Mouse (Mus musculus) induced T-regulatory cell, adult 2 months (primary cell): ENCODE measurements around the gene Amot.

Source experiments
- DNase-seq: peaks from one replicate; pipeline ENCODE4 v3.0.0-alpha.2; 2012; ENCODE audit warnings: low read depth

Gene Amot

GRCm38 (mm10) chrX:145504717-145505415 lies at the start of gene Amot:
Gene Amot (minus strand): TSS chrX:145505181.
- peak; percentile 55 for DNase-seq

DNA sequence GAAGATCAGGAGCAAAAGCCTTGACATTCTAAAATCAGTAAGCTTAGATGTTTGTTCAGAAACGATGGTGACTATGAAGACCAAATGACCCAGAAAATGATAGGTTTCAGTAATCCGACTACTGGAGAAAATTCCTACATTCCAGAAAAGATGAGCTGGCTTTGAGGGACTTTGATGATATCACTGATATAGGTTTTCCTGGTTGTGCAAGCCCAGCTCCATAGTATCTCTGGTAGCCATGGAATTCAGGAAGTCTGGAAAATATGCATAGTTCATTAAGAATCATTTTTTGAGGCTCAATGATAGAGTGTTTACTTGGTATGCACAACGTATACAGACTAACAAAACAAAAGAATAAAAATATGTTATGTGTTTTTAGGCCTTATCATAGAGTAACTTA lies 40.1 kb upstream of the Amot start:
- DNase-seq, result no peak

GRCm38 (mm10) chrX:145543602-145544490 lies 38.9 kb upstream of the Amot start:
- DNase-seq, result no peak

- no peak for DNase-seq
Measured at GRCm38 (mm10) chrX:145541050-145541449, 36.1 kb upstream of the Amot start.

GRCm38 (mm10) chrX:145540321-145540720 lies 35.3 kb upstream of the Amot start:
- no peak for DNase-seq

DNA sequence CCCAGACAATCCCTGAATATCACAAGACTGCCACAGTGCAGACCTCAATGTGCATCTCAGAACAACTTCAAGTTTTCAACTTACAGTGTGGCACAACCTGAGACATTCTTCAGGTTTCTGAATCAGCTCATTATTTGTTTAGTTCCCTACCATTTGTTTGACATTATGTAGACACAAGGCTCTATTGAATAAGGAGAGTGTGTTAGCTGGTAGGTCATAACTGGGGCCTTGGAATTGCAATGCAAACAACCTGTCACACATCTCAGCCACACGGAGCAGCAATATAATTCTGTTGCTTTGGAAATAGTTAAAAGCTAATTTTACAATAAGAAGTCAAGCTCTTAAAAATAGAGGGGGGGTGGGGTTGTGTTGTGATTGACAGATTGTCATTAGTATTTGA lies 24.6 kb upstream of the Amot start:
- DNase-seq, result no peak

- DNase-seq, result no peak
Measured at GRCm38 (mm10) chrX:145516322-145517066, 11.5 kb upstream of the Amot start.

DNA sequence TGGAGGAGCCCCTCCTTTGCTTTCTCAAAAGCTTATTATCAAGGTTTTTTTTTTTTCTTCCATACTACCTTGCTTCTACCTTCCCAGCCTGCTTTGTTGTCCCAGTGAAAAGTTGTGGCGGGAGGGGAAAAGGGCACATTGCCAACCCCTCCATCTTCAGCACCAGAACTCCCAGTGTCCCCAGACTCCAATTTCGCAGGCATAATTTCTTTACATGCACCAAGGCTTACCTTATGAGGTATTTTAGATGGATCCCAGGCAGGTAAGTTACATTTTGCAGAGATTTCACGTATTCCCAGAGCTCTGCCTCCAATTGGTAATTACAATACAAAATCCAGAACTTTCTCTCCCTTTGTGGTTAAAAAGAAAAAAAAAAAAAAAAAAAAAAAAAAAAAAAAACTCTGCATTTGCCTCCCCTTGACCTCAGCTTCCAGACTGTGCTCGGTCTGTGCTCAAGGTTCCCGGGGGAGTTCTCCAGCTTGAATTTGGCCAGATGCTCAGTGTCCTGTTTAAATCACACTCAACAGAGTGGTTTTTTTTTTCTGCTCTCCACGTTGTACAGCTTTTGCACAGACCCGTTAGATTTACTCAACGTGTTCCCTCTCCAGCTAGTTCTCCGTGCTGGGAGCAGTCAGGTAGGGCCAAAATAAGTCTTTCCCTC lies 10.6 kb upstream of the Amot start:
- DNase-seq, result no peak

DNA sequence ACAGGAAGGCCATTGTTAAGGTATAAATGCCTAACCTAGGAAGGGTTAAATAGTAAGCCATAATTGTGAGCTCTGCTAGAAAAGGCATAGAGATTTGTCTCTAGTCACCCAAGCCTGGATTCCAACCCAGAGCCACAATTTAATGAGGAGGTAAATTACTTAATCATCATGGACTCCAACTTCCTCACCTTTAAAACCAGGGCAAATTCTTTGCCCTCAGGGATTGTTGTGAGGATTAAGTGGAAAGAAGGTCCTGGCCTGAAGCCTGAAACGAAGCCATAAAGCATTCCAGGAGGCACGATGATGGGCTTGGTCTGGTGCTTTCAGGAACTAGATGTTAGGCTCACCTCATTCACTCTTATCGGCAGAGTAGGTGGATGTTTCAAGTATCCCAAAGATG lies 5.7 kb upstream of the Amot start:
- no peak for DNase-seq

- peak; percentile 36 for DNase-seq
Measured at GRCm38 (mm10) chrX:145505457-145506201, 648 bp upstream of the Amot start.

DNA sequence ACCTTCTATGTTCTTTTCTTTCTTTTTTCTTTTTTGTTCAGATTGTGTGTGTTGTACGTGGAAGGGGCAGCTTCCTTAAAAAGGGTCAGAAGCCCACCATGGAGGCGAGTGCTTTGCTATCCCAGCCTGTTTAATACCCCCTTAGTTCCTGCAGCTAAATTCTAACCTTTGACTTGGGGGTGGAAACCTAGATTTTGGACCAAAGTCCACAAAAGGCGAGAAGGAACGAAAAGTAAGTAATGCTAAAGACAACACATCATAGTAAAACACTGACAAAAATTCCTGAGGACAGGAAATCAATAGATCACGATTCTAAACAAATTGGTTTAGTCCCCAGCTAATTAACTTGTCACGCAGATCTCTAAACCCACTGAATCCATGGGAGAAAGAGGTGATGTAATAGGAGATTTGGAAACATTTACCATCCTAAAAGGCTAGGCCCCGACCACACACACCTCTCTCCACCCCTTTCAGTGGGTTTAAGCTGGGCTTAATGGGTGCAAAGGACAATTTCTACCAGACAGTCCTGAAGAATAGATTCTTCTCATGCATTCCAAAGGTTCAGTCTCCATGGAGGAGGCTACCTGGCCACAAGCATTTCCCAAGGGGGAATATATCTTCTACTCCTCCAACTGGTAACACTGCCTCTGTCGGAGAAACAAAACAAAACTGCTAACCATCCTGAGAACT lies 3.2 kb downstream of the Amot start:
- DNase-seq, result no peak

DNA sequence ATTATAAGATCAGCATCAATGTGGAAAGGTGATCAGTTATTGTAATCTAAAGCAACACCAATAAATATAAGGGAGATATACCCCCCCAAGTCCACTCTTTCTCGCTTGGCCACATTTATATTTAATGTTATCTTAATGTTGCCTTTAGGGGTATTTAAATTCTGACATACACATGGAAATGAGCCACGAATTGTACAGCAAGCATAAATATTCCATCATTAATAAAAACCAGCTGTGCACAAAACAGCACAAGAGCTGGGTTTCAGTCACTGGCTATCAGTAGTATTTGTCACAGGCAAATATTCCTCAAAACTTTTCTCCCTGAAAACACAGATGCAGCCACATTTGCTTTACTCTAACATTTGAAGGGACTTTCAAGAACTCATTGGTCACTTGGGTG lies 5.9 kb downstream of the Amot start:
- no peak for DNase-seq

DNA sequence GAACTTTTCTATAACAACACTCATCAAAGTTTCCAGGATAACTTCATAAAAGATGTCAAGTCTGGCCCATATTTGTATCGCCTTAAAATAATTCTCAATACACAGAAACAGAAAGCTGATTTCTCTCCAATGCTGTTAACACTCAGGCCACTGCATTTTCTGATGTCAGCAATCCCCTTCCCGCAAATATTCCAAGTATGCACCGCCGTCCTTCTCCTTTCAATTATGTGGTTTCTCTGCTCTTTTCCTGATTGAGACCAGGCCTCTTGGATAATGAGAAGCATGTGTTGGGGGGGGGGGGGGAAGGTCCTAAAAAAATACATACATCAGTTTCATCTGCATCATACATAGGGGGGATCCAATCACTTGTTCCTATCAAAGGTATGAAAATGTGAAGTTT lies 6.3 kb downstream of the Amot start:
- DNase-seq, result no peak

DNA sequence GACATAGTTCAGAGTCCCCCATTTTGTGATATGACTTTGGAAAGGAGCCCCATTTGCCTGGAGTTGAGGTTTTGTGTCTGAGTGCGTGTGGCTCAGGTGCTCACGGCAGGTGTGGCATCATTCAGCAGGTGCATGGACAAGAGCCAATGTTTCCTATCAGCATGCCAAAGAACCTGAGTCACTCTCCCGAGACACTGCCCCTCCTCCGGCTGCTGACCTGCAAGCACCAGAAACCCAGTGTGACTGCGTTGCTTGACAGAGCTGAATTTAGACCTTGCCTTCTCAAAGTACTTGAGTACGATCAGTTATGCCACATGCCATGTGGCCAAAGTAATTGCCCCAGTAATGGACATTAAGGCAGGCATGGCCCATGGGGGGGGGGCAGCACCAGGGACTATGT lies 7.5 kb downstream of the Amot start:
- DNase-seq, result no peak

DNA sequence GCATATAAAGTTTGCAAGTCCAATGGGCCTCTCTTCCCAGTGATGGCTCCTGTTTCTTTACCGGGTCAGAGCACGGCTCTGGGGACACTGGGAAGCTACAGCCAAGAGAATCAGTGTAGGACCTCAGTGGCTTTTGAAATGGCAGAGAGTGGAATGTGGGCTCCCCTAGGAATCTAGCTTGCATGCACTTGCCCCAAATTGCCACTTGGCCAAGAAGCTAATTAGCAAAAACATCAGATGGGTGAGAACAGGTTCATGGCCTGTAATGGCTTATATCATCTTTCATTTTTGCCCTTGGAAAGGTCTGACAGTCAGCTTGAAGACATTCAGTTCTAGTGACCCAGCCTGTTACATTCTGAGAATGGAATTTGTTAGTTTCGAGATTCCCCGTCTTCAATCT lies 9.6 kb downstream of the Amot start:
- no peak for DNase-seq

GRCm38 (mm10) chrX:145490821-145491220 lies 14.2 kb downstream of the Amot start:
- DNase-seq, result no peak

- no peak for DNase-seq
Measured at GRCm38 (mm10) chrX:145490417-145490816, 14.6 kb downstream of the Amot start.

DNA sequence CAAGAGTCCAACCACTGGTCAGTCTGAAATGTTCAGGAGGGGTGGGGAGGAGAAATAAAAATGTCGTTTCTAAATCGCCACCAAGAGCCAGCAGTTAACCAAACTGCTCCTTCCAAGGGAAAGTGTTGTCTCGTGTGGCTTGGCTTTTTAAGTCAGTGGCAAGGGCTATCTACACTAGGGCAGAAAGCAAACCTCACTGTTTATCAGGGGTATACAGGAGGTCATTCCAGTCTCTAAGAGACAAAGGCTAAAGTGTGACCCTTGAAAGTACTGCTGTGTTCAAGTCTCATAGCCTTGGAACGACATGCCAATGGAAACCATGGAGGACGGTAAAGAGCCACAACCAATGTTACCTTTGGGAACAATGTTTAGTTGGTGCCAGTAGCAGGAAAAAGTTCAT lies 15.0 kb downstream of the Amot start:
- DNase-seq, result no peak

DNA sequence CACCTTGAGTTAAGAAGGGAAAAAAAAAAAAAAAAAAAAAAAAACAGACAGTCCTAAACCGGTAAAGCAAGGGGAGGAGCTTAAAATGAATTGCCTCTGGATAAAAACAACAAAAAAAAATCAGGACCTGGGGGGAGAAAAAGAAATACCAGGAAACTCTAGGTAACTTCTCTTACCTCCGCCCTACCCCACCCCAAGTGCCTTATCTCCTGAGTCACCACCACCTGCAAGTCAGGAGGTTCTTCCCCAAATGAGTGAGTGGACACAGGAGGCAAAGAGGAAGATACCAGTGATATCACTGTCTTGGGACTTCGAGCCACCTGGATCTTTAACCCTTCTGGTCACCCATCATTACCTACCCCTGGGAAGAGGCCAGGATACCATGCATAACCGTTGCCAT lies 19.5 kb downstream of the Amot start:
- DNase-seq, result no peak

- DNase-seq, result no peak
Measured at GRCm38 (mm10) chrX:145483486-145484055, 21.4 kb downstream of the Amot start.

DNA sequence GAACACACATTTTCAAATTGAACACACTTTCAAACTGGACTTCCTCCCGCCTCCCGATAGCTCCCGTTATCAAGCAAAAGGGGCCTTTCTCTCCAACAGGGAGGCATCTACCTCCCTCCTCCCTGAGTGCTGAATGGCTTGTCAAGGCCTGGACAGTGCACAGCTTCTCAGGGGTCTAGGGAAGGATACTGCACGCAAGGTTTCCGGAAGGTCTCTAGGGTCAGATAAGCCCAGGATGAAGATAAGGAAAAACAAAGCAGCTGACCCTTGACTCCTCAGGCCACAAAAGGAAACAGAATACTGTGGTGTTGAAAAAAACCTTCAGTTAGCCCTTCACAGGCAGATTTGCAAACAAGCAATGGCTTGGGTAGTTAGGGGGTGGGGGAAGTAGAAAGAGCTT lies 22.6 kb downstream of the Amot start:
- no peak for DNase-seq
